Mouse (Mus musculus): ENCODE results near the gene Syt14. TPM values are rescaled to one million over a fixed set of nuclear protein-coding genes. Genes with fewer than 3 reads are reported as not detected.
A peak's percentile ranks its signal among the peaks of the same experiment; 100 is the strongest.

Gene Syt14
- polyA plus RNA-seq, 1 experiment from 2014 or later, result 9.0 TPM

- Histone ChIP-seq H3K4me1 (replicated peaks; ENCODE audit: control insufficient read depth, insufficient read depth, low read length) (peaks cover 5% of the 10 kb centered on the region), H3K27me3 (replicated peaks; ENCODE audit: control insufficient read depth, insufficient read depth, low read length) (no peaks in the 10 kb centered on the region), H3K4me3 (replicated peaks; ENCODE audit: low read length) (no peak overlapping the region), H3K9ac (replicated peaks; ENCODE audit: low read depth, low read length) (no peak overlapping the region), H3K9me3 (ENCODE audit: control insufficient read depth, low read length) (no peaks in the 10 kb centered on the region), H3K27ac (ENCODE audit: low read length) (peak overlapping the region; percentile 92), H3K36me3 (ENCODE audit: control insufficient read depth, insufficient read depth) (no peaks in the 10 kb centered on the region), H3K4me2 (ENCODE audit: low read length) (peak overlapping the region; percentile 26; the same call in 1 of the 2 replicates)
- 13% methylated on average over 2 of the region's 2 CpGs for WGBS
- peak; percentile 75 for ATAC-seq
Measured at GRCm38 (mm10) chr1:192947839-192948173, 87.8 kb downstream of the Syt14 start.

- H3K9me3 ChIP-seq (ENCODE audit: control insufficient read depth, low read length), result no peaks in the 10 kb centered on the region
- peak overlapping the region; percentile 26; the same call in 1 of the 2 replicates for H3K4me2 ChIP-seq (ENCODE audit: low read length)
- no peak overlapping the region for H3K9ac ChIP-seq (replicated peaks; ENCODE audit: low read depth, low read length)
- 9% methylated on average over 1 of the region's 1 CpGs for WGBS
- peak; percentile 65; the same call in 1 of the 2 replicates for ATAC-seq
- peak overlapping the region; percentile 92 for H3K27ac ChIP-seq (ENCODE audit: low read length)
- H3K27me3 ChIP-seq (replicated peaks; ENCODE audit: control insufficient read depth, insufficient read depth, low read length), result no peaks in the 10 kb centered on the region
- no peak overlapping the region for H3K4me3 ChIP-seq (replicated peaks; ENCODE audit: low read length)
- no peaks in the 10 kb centered on the region for H3K36me3 ChIP-seq (ENCODE audit: control insufficient read depth, insufficient read depth)
- peaks cover 5% of the 10 kb centered on the region for H3K4me1 ChIP-seq (replicated peaks; ENCODE audit: control insufficient read depth, insufficient read depth, low read length)
Measured at GRCm38 (mm10) chr1:192947170-192947838, 88.3 kb downstream of the Syt14 start.

DNA sequence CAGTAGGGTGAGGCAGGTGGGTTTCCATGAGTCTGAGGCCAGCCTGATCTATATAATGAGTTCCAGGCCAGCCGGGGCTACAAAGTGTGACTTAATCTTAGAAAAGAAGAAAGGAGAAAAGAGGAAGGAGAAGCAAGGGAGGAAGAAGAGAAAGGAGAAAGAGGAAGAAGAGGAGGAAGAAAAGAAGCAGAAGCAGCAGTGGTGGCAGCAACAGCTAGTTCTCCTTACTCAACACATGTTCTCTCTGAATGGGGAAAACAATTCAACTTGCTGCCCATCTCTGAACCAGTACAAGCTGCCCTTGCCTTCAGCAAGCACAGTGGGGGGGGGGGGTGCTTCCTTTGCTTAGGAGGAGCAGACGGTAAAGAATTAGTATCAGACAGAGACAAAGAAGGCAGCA lies 96.5 kb downstream of the Syt14 start:
- Histone ChIP-seq H3K27me3 (replicated peaks; ENCODE audit: control insufficient read depth, insufficient read depth, low read length) (no peaks in the 10 kb centered on the region), H3K4me3 (replicated peaks; ENCODE audit: low read length) (no peak overlapping the region), H3K36me3 (ENCODE audit: control insufficient read depth, insufficient read depth) (no peaks in the 10 kb centered on the region), H3K4me1 (replicated peaks; ENCODE audit: control insufficient read depth, insufficient read depth, low read length) (0 out of 2 replicates have a peak, but pooled peaks cover 3% of the 10 kb centered on the region), H3K9ac (replicated peaks; ENCODE audit: low read depth, low read length) (no peak overlapping the region), H3K4me2 (ENCODE audit: low read length) (no peak overlapping the region), H3K9me3 (ENCODE audit: control insufficient read depth, low read length) (no peaks in the 10 kb centered on the region), H3K27ac (ENCODE audit: low read length) (no peak overlapping the region)
- 57% methylated on average over 2 of the region's 2 CpGs for WGBS
- ATAC-seq, result no peak

GRCm38 (mm10) chr1:192937956-192938355 lies 97.6 kb downstream of the Syt14 start:
- H3K4me2 ChIP-seq (ENCODE audit: low read length), result no peak overlapping the region
- WGBS, result 66% methylated on average over 2 of the region's 2 CpGs
- H3K36me3 ChIP-seq (ENCODE audit: control insufficient read depth, insufficient read depth), result no peaks in the 10 kb centered on the region
- H3K27ac ChIP-seq (ENCODE audit: low read length), result no peak overlapping the region
- H3K9ac ChIP-seq (replicated peaks; ENCODE audit: low read depth, low read length), result no peak overlapping the region
- 0 out of 2 replicates have a peak, but pooled peaks cover 3% of the 10 kb centered on the region for H3K4me1 ChIP-seq (replicated peaks; ENCODE audit: control insufficient read depth, insufficient read depth, low read length)
- H3K27me3 ChIP-seq (replicated peaks; ENCODE audit: control insufficient read depth, insufficient read depth, low read length), result no peaks in the 10 kb centered on the region
- H3K4me3 ChIP-seq (replicated peaks; ENCODE audit: low read length), result no peak overlapping the region
- no peak for ATAC-seq
- H3K9me3 ChIP-seq (ENCODE audit: control insufficient read depth, low read length), result no peaks in the 10 kb centered on the region

GRCm38 (mm10) chr1:192931797-192932196 lies 103.8 kb downstream of the Syt14 start:
- Histone ChIP-seq H3K27me3 (replicated peaks; ENCODE audit: control insufficient read depth, insufficient read depth, low read length) (no peaks in the 10 kb centered on the region), H3K4me1 (replicated peaks; ENCODE audit: control insufficient read depth, insufficient read depth, low read length) (no peaks in the 10 kb centered on the region), H3K4me2 (ENCODE audit: low read length) (no peak overlapping the region), H3K4me3 (replicated peaks; ENCODE audit: low read length) (no peak overlapping the region), H3K9ac (replicated peaks; ENCODE audit: low read depth, low read length) (no peak overlapping the region), H3K36me3 (ENCODE audit: control insufficient read depth, insufficient read depth) (no peaks in the 10 kb centered on the region), H3K27ac (ENCODE audit: low read length) (no peak overlapping the region), H3K9me3 (ENCODE audit: control insufficient read depth, low read length) (no peaks in the 10 kb centered on the region)
- WGBS, result 92% methylated on average over 3 of the region's 3 CpGs
- ATAC-seq, result no peak

DNA sequence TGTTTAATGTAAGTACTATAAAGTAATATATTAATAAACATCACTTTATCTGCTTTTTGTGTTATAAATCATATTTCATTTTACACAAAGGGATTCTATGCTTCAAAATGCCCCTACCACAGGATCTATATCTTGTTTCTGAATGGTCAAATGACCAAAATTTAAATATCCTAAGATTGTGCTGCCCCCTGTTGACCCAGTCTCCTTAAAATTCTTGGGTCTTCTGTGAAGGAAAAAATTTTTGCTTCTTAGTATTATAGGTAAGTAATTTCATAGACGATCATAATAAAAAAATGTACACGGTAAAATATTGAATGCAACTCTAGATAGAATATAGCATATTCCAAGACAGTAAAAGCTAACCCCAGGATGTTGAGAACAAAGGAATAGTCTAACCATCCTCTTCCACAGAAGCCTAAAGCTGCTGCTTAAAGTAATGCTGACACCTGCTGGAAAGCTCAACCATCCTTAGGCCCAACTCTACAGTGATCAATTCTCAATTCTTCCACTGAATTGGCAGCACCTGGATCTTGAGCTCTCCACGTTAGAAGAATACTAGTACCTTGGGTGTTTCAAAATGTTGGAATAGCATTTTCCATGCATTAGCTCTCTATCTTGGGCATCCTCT lies 123.4 kb downstream of the Syt14 start:
- H3K9ac ChIP-seq (replicated peaks; ENCODE audit: low read depth, low read length), result no peak overlapping the region
- no peaks in the 10 kb centered on the region for H3K27me3 ChIP-seq (replicated peaks; ENCODE audit: control insufficient read depth, insufficient read depth, low read length)
- no peaks in the 10 kb centered on the region for H3K4me1 ChIP-seq (replicated peaks; ENCODE audit: control insufficient read depth, insufficient read depth, low read length)
- no peak overlapping the region for H3K4me3 ChIP-seq (replicated peaks; ENCODE audit: low read length)
- WGBS, result 71% methylated on average over 3 of the region's 3 CpGs
- peak; percentile 55; the same call in 1 of the 2 replicates for ATAC-seq
- peaks cover 2% of the 10 kb centered on the region; the same call in 1 of the 2 replicates for H3K36me3 ChIP-seq (ENCODE audit: control insufficient read depth, insufficient read depth)
- no peak overlapping the region for H3K4me2 ChIP-seq (ENCODE audit: low read length)
- H3K27ac ChIP-seq (ENCODE audit: low read length), result no peak overlapping the region
- peaks cover 2% of the 10 kb centered on the region; the same call in 1 of the 2 replicates for H3K9me3 ChIP-seq (ENCODE audit: control insufficient read depth, low read length)

DNA sequence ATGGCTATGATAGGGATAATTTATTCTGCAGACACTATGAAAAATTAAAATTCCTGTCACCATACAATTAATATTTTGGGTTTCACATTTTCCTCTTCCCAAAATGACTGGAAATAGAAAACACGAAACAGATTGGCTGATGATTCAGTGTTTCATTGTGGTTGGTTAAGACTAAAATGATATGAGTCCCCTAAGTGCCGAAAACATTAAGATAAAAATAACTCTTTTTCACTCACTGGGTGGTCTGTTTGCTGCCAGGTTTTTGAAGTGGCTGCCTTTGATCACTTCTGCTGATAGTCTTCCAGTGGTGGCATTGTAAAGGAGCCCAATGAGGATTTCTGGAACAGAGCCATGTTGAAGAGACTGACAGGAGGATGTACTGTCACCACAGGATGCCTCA lies 134.1 kb downstream of the Syt14 start:
- 69% methylated on average over 2 of the region's 2 CpGs for WGBS
- H3K36me3 ChIP-seq (ENCODE audit: control insufficient read depth, insufficient read depth), result peaks cover 2% of the 10 kb centered on the region; the same call in 1 of the 2 replicates
- H3K9me3 ChIP-seq (ENCODE audit: control insufficient read depth, low read length), result no peaks in the 10 kb centered on the region
- H3K27ac ChIP-seq (ENCODE audit: low read length), result no peak overlapping the region
- no peaks in the 10 kb centered on the region for H3K27me3 ChIP-seq (replicated peaks; ENCODE audit: control insufficient read depth, insufficient read depth, low read length)
- no peaks in the 10 kb centered on the region for H3K4me1 ChIP-seq (replicated peaks; ENCODE audit: control insufficient read depth, insufficient read depth, low read length)
- H3K9ac ChIP-seq (replicated peaks; ENCODE audit: low read depth, low read length), result no peak overlapping the region
- H3K4me3 ChIP-seq (replicated peaks; ENCODE audit: low read length), result no peak overlapping the region
- no peak for ATAC-seq
- H3K4me2 ChIP-seq (ENCODE audit: low read length), result no peak overlapping the region

GRCm38 (mm10) chr1:192900913-192901312 lies 134.7 kb downstream of the Syt14 start:
- Histone ChIP-seq H3K27me3 (replicated peaks; ENCODE audit: control insufficient read depth, insufficient read depth, low read length) (no peaks in the 10 kb centered on the region), H3K4me2 (ENCODE audit: low read length) (no peak overlapping the region), H3K9me3 (ENCODE audit: control insufficient read depth, low read length) (no peaks in the 10 kb centered on the region), H3K4me1 (replicated peaks; ENCODE audit: control insufficient read depth, insufficient read depth, low read length) (no peaks in the 10 kb centered on the region), H3K36me3 (ENCODE audit: control insufficient read depth, insufficient read depth) (peaks cover 4% of the 10 kb centered on the region; the same call in 1 of the 2 replicates), H3K9ac (replicated peaks; ENCODE audit: low read depth, low read length) (no peak overlapping the region), H3K27ac (ENCODE audit: low read length) (no peak overlapping the region), H3K4me3 (replicated peaks; ENCODE audit: low read length) (no peak overlapping the region)
- 83% methylated on average over 3 of the region's 3 CpGs for WGBS
- ATAC-seq, result no peak

DNA sequence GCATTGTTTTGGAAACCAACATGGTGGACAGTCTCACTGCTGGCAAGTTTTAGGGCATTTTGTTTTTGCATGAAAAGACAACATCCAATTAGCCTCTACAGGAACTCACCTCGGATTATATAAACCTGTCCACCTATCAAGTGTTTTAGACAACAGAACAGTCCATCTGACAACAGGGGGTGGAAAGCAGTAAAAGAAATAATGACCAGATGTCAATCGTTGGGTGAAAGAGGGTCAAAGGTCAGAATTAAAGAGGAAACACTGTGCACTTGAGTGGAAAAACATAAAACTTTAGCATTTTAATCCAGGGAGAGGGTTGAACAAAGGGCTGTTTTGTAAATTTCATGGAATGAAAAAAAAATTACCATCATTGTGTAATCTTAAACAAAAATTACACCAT lies 136.8 kb downstream of the Syt14 start:
- H3K27me3 ChIP-seq (replicated peaks; ENCODE audit: control insufficient read depth, insufficient read depth, low read length), result no peaks in the 10 kb centered on the region
- H3K9me3 ChIP-seq (ENCODE audit: control insufficient read depth, low read length), result no peaks in the 10 kb centered on the region
- no peak overlapping the region for H3K27ac ChIP-seq (ENCODE audit: low read length)
- no peaks in the 10 kb centered on the region for H3K4me1 ChIP-seq (replicated peaks; ENCODE audit: control insufficient read depth, insufficient read depth, low read length)
- H3K36me3 ChIP-seq (ENCODE audit: control insufficient read depth, insufficient read depth), result peaks cover 4% of the 10 kb centered on the region; the same call in 1 of the 2 replicates
- H3K9ac ChIP-seq (replicated peaks; ENCODE audit: low read depth, low read length), result no peak overlapping the region
- no peak overlapping the region for H3K4me3 ChIP-seq (replicated peaks; ENCODE audit: low read length)
- ATAC-seq, result no peak
- H3K4me2 ChIP-seq (ENCODE audit: low read length), result no peak overlapping the region
- 7% methylated on average over 2 of the region's 2 CpGs for WGBS

Data from forebrain, embryonic 16.5 days (tissue).